In genomic region chr17:59023971-59024370, GRCm38 (mm10) we compare ENCODE assay signal across 24 mouse cellular contexts. TPM values are rescaled to one million over a fixed set of nuclear protein-coding genes. Genes with fewer than 3 reads are reported as not detected.
DNase-seq lines count a peak whose midpoint lies in the region; ATAC-seq and TF ChIP-seq lines count a peak whose summit lies in the region.
"Had no signal": no experiment of that assay in that cellular context is flagged by ENCODE, and none has a peak within 500 bp of the region (broad histone marks: within the 10 kb centered on the region; RNA-seq: fewer than 3 reads in every experiment).

No protein-coding gene starts in this region.

- H3K36me3 ChIP-seq in forebrain, embryonic 10.5 days (replicated peaks) = no peaks in the 10 kb centered on the region
- H3K36me3 ChIP-seq in forebrain, postnatal 0 days (ENCODE audit: insufficient read depth) = no peaks in the 10 kb centered on the region
- H3K36me3 ChIP-seq: embryonic facial prominence, embryonic 13.5 days; limb, embryonic 15.5 days had no signal

- no peak for TF ChIP-seq CTCF in forebrain, postnatal 0 days (IDR thresholded peaks at IDR 0.05; ENCODE audit: low read depth)

- H3K9me3 ChIP-seq in forebrain, embryonic 10.5 days = no peaks in the 10 kb centered on the region
- H3K9me3 ChIP-seq in forebrain, postnatal 0 days (ENCODE audit: low read length) = no peaks in the 10 kb centered on the region
- H3K9me3 ChIP-seq: embryonic facial prominence, embryonic 13.5 days; limb, embryonic 15.5 days had no signal

- H3K27ac ChIP-seq in forebrain, embryonic 10.5 days = peak overlapping the region; percentile 71
- H3K27ac ChIP-seq in forebrain, postnatal 0 days (ENCODE audit: low read depth, low read length) = no peak overlapping the region
- H3K27ac ChIP-seq: embryonic facial prominence, embryonic 13.5 days; heart, adult 2 months; limb, embryonic 15.5 days had no signal

- peak; percentile 67 for ATAC-seq in forebrain, postnatal 0 days
- no peak for ATAC-seq in frontal cortex, adult (ENCODE audit: low TSS enrichment)
- ATAC-seq: CD4-positive, CD25-positive, alpha-beta regulatory T cell, adult 4 months; hindbrain, embryonic 16.5 days; intestine, postnatal 0 days; liver, postnatal 0 days had no signal

- H3K27me3 ChIP-seq in forebrain, embryonic 10.5 days (ENCODE audit: poor library complexity, severe bottlenecking) = no peaks in the 10 kb centered on the region
- H3K27me3 ChIP-seq in forebrain, postnatal 0 days (ENCODE audit: insufficient read depth, low read length) = no peaks in the 10 kb centered on the region
- H3K27me3 ChIP-seq: limb, embryonic 15.5 days had no signal

- H3K4me1 ChIP-seq in forebrain, embryonic 10.5 days = peaks cover 28% of the 10 kb centered on the region
- H3K4me1 ChIP-seq in forebrain, postnatal 0 days (ENCODE audit: insufficient read depth) = no peaks in the 10 kb centered on the region
- H3K4me1 ChIP-seq: embryonic facial prominence, embryonic 13.5 days; limb, embryonic 15.5 days had no signal

- 15% methylated on average over 4 of the region's 5 CpGs for WGBS in forebrain, embryonic 10.5 days
- WGBS in forebrain, postnatal 0 days = 10% methylated on average over 5 of the region's 5 CpGs

- no peak overlapping the region for H3K4me2 ChIP-seq in forebrain, postnatal 0 days (ENCODE audit: low read depth)
- H3K4me2 ChIP-seq: embryonic facial prominence, embryonic 13.5 days; limb, embryonic 15.5 days had no signal

- no peak overlapping the region for H3K9ac ChIP-seq in forebrain, postnatal 0 days
- H3K9ac ChIP-seq: embryonic facial prominence, embryonic 13.5 days; limb, embryonic 15.5 days; liver, postnatal 0 days had no signal

- DNase-seq in embryo, embryonic 10.5 days (ENCODE audit: low spot score) = peak; percentile 9
- DNase-seq in embryo, embryonic 11 days = no peak
- peak; percentile 26 to 36 for DNase-seq in kidney, postnatal 36 days
- no peak for DNase-seq in kidney, postnatal 14 days
- no peak for DNase-seq in forebrain, embryonic 10.5 days (ENCODE audit: extremely low spot score, low spot score)
- DNase-seq in forebrain, postnatal 0 days = peak; percentile 18
- no peak for DNase-seq in urinary bladder, postnatal 25 days (ENCODE audit: low spot score)
- DNase-seq: cerebellum, adult 8-10 months; gastrocnemius, postnatal 25 days; heart, adult 2 months; heart, postnatal 4 days; liver, postnatal 0 days; lung, postnatal 10 days; right cerebral cortex, postnatal 14 days; spleen, adult 18-20 months; thymus, postnatal 36 days had no signal

- no peak overlapping the region for H3K4me3 ChIP-seq in forebrain, embryonic 10.5 days
- no peak overlapping the region for H3K4me3 ChIP-seq in forebrain, postnatal 0 days (ENCODE audit: low read depth, low read length)
- H3K4me3 ChIP-seq: embryonic facial prominence, embryonic 13.5 days; heart, adult 2 months; limb, embryonic 15.5 days had no signal

RNA-seq across cellular contexts. Expression of gene Nudt12, which starts 10.8 kb away (rescaled TPM):
- polyA plus RNA-seq in forebrain, embryonic 10.5 days (2016; fragmentation: Nextera tagmentation; extraction: Ambion mirVana) = 7.9 and 8.9 TPM in 2 replicates
- 2.9 and 4.2 TPM in 2 replicates for total RNA-seq in forebrain, postnatal 0 days (2014; rRNA removed)
- polyA plus RNA-seq in forebrain, postnatal 0 days (2015; fragmentation: Nextera tagmentation; extraction: Ambion mirVana) = 1.2 and 2.5 TPM in 2 replicates

RNA-seq across cellular contexts. Expression of gene Pdzph1, which starts 32.8 kb away (rescaled TPM):
- polyA plus RNA-seq in forebrain, embryonic 10.5 days (2016; fragmentation: Nextera tagmentation; extraction: Ambion mirVana) = 20.2 and 24.2 TPM in 2 replicates
- 2.3 and 5.3 TPM in 2 replicates for total RNA-seq in forebrain, postnatal 0 days (2014; rRNA removed)
- 6.9 and 8.3 TPM in 2 replicates for polyA plus RNA-seq in forebrain, postnatal 0 days (2015; fragmentation: Nextera tagmentation; extraction: Ambion mirVana)
- total RNA-seq: heart, adult 2 months; heart, postnatal 4 days; megakaryocyte, adult 5-6 weeks had no signal
- polyA plus RNA-seq: CD4-positive, CD25-positive, alpha-beta regulatory T cell, adult 4 months; embryonic facial prominence, embryonic 13.5 days; heart, adult 2 months; heart, embryonic 14.5 days; intestine, postnatal 0 days; limb, embryonic 15.5 days; liver, postnatal 0 days had no signal

Comparison
In these comparisons a context has a peak if more than half of its experiments do, and no peak if none do; other contexts are left out.
1. DNase-seq: peak in embryo, embryonic 10.5 days (single experiment), kidney, postnatal 36 days (2 of 2) and forebrain, postnatal 0 days (single experiment); none in embryo, embryonic 11 days (single experiment), kidney, postnatal 14 days (single experiment), forebrain, embryonic 10.5 days (single experiment) and urinary bladder, postnatal 25 days (single experiment).